Mouse (Mus musculus) cerebellum, adult 11-12 months (tissue): ENCODE data around the gene Fcho2.

ENCODE experiments used
- DNase-seq: peaks from one replicate; pipeline ENCODE4 v3.0.0; 2022

Fcho2 gene

GRCm38 (mm10) chr13:98705501-98705900 is 109.7 kb downstream of the Fcho2 start:
- no peak for DNase-seq

DNA sequence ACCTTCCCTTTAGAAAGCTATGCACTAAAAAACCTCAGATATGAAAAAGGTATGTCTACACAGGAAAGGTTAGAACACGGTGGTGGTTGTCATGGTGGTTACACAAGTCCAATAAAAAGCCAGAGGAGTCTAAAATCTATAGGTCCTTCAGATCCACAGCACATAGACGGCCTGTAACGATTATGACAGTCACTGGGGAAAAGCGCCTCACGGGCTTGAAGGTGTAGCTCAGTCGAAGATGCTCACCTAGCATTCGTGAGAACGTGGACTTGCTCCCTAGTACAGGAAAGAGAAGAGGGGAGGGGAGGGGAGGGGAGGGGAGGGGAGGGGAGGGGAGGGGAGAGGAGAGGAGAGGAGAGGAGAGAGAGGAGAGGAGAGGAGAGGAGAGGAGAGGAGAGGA is 111.5 kb downstream of the Fcho2 start:
- DNase-seq = no peak

DNA sequence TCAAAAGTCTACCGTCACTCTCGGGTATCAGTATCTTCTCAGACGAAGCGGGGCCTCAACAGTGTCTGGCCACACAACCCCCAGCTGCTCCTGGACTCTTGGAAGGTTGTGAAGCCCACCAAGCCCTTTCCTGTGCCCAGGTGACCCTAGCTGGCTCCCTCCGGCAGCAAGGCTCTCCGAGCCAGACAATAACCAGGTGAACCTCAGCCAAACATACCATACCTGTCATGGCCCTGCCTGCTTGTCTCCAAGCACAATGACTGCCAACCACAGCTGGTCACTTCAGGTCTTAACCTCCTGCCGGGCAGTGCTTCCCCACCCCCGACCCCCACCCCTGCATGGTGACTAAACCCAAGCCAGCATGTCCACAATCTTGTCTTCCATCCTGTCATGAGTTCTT is 112.9 kb downstream of the Fcho2 start:
- DNase-seq = no peak

DNA sequence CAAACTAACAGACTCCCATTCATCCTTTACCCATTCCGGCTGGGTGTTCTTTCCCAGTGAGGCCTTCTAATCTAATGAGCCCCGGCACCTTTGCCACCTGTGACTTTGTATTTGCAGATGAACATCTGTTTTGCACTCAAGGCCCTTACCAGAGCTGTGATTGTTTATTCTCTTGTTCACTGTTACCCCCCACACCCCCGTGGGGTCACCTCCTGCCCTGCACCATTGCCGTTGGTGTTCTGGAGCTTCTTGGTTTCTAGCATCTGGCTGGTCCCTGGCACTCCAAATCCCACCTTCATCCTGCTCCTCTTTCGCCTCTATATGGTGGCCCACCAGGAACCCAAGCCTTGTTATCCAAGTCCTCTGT is 114.0 kb downstream of the Fcho2 start:
- no peak for DNase-seq

DNA sequence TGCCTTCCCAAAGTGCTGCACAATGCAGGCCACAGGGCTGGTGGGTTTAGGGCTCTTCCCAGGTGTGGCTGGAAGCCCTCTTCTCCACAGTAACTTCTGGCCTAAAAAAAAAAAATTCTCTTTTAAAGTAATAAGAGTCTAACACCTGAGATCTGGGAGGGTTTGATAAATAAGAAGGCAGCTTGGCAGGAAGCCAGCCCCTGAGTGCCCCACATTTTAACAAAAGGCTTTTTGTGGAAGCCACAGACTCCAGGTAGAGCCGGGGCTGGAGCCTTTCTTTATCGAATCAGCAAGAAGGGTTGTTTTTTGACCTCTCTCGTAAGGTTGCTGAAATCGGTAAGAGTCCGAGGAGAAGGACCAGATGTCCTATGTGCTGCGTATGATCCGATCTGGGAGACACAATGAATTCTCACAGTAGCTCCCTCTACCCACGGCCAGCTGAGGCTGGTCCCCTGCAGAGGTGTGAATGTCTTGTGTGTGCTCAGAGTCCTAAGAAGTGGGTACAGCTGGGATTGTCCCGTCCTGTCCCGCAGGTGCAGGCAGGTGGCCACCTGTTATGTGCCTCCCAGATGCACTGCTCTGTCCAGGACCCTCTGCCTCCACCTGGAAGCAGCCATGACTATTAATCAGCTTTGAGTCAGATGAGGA is 114.5 kb downstream of the Fcho2 start:
- no peak for DNase-seq

DNA sequence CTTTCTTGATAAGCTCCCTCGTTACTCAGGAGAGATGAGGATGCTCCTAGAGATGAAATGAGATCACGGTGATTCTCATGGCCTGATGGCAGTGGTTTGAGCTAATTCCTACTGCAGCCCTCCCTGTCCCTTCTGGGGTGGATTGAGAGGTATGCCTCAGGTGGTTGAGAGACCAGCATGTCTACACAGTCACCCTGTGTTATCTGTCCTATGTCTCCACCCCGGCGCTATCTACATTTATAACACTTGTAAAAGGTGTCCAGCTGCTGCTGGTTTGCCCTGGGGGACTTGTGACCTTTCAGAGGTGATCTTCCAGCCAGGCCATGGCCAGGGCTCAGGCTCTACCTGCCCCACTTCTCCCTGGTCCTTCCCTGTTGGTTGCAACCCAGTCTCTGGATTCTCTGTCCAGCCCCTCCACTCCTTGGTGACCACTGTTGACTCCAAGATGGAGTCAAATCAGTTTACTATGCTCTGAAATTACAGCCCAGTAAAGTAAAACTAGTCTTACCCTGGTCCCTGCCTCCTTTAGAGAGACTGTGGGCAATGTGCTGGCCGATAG is 115.2 kb downstream of the Fcho2 start:
- DNase-seq = no peak

- no peak for DNase-seq
Measured at GRCm38 (mm10) chr13:98699051-98699744, 116.1 kb downstream of the Fcho2 start.

- no peak for DNase-seq
Measured at GRCm38 (mm10) chr13:98696716-98697115, 118.5 kb downstream of the Fcho2 start.

DNA sequence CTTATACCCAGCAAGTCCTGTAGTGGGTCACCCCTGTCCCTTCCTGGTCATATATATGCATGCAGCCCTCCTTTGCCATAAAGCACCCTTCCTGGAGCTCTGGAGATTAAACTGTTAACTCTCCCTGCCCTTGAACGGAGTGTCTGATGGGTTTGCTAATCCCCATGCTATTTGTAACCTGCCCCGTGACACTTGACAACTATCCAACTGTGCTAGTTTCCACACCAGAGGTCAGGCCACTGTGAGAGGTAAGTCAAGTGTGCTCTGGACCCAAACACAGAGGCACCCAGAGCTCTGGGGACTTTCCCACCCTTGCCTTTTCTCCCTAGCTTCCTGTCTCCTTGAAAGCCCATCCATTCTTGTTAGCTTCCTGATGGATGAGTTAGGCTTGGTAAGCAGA is 119.7 kb downstream of the Fcho2 start:
- no peak for DNase-seq

- DNase-seq = no peak
Measured at GRCm38 (mm10) chr13:98694773-98695314, 120.4 kb downstream of the Fcho2 start, which contains the start of gene Tmem171. Gene Tmem171 (minus strand): TSS chr13:98694834.

GRCm38 (mm10) chr13:98693316-98693715 is 121.9 kb downstream of the Fcho2 start:
- no peak for DNase-seq

GRCm38 (mm10) chr13:98691956-98692515 is 123.2 kb downstream of the Fcho2 start:
- DNase-seq = no peak

GRCm38 (mm10) chr13:98690886-98691285 is 124.4 kb downstream of the Fcho2 start:
- DNase-seq = no peak

- no peak for DNase-seq
Measured at GRCm38 (mm10) chr13:98689605-98690290, 125.5 kb downstream of the Fcho2 start.

DNA sequence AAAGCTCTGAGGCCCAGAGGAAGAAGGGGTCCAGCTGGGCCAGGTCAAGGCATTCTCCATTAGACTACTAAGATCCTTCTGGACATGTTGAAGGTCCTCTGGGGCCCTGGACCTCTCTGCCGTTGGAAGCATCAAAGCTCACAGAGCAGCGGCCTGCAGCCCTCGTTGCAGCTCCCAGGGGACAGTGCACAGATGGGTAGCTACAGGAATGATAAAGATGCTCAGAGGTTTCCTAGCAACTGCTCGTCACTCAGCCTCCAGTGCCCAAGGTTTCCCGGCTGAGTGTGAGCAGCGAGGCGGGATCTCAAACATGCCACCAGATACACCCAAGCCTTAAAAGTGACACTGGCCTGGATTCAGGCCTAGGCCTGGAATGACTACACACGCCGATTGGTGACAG is 127.3 kb downstream of the Fcho2 start:
- DNase-seq = no peak

- no peak for DNase-seq
Measured at GRCm38 (mm10) chr13:98684144-98684900, 130.9 kb downstream of the Fcho2 start.

- DNase-seq = no peak
Measured at GRCm38 (mm10) chr13:98683412-98683811, 131.8 kb downstream of the Fcho2 start.

DNA sequence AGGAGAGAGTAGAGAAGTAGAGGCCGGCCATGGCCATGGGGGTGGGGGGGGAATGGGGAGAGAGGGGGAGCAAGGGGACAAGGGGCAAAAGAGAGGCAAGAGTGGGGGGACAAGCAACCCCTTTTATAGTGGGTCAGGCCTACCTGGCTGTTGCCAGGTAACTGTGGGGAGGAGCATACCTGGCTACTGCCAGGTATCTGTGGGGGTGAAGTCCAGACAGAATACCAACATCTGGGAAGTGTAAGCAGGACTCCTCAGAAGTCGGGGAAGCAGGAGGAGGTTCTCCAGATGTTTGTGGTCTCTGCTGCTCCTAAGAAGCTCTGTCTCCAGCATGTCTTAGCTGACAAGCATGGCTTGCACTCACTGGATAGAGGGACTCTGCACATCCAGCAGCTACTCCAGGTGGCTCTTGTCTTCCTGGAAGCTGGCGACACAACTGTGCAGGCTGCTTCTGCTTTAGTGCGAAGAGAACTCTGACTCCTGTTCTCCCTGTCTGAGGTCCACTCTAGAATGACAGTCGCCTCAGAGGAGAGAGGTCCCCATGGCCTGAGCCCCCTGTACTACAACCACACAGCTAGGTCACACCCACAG is 134.7 kb downstream of the Fcho2 start:
- DNase-seq = no peak

- DNase-seq = no peak
Measured at GRCm38 (mm10) chr13:98679631-98680041, 135.6 kb downstream of the Fcho2 start.

- no peak for DNase-seq
Measured at GRCm38 (mm10) chr13:98679230-98679629, 136.0 kb downstream of the Fcho2 start.

- no peak for DNase-seq
Measured at GRCm38 (mm10) chr13:98673922-98674321, 141.3 kb downstream of the Fcho2 start.
